10 mouse cellular contexts compared by ENCODE assay signal in the genomic region with DNA sequence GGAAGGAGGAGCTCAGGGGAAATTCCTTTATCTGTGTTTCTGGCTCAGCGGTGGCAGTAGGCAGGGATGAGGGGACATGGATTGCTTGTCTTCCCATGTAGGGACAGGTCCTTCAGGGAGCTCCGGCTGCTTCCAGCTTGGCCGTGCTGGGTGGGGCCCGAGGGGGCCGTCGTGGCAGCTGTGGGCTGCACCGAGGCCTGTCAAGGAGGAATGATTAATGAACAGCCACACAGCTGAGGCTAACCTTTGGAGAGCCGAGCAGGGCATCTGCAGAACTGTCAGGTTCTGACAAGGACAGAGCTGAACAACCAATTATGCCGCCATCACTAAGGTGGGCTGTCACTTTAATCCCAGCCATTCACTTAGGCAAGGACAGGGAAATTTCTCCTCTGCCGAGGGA.
DNase-seq lines count a peak whose midpoint lies in the region; ATAC-seq lines count a peak whose summit lies in the region.
"Had no signal": no experiment of that assay in that cellular context is flagged by ENCODE, and none has a peak within 500 bp of the region (broad histone marks: within the 10 kb centered on the region; RNA-seq: fewer than 3 reads in every experiment).

No protein-coding gene starts in this region.

- no peak; the same call in 1 of the 2 replicates for ATAC-seq in forebrain, embryonic 11.5 days (replicated peaks; ENCODE audit: low FRiP score)
- ATAC-seq in forebrain, embryonic 15.5 days (replicated peaks) = no peak
- ATAC-seq in hindbrain, embryonic 15.5 days (ENCODE audit: low FRiP score, low read depth) = peak; percentile 72
- ATAC-seq in neural tube, embryonic 11.5 days (ENCODE audit: insufficient read depth, low FRiP score, low TSS enrichment) = no peak

- no peak overlapping the region for H3K27ac ChIP-seq in forebrain, embryonic 11.5 days (ENCODE audit: low read depth, low read length)
- H3K27ac ChIP-seq in forebrain, embryonic 15.5 days (replicated peaks) = no peak overlapping the region
- no peak overlapping the region for H3K27ac ChIP-seq in embryonic facial prominence, embryonic 10.5 days (replicated peaks)
- 0 out of 2 replicates have a peak overlapping the region, but pooled peaks have one; percentile 27 for H3K27ac ChIP-seq in hindbrain, embryonic 15.5 days (replicated peaks)
- H3K27ac ChIP-seq in neural tube, embryonic 11.5 days (ENCODE audit: low read depth, low read length) = no peak overlapping the region
- H3K27ac ChIP-seq: limb, embryonic 15.5 days had no signal

- H3K4me2 ChIP-seq in forebrain, embryonic 11.5 days (ENCODE audit: low read depth, low read length, severe bottlenecking) = no peak overlapping the region
- H3K4me2 ChIP-seq in forebrain, embryonic 15.5 days (replicated peaks) = no peak overlapping the region
- no peak overlapping the region for H3K4me2 ChIP-seq in hindbrain, embryonic 15.5 days
- H3K4me2 ChIP-seq in neural tube, embryonic 11.5 days (ENCODE audit: low read depth) = no peak overlapping the region
- H3K4me2 ChIP-seq: limb, embryonic 15.5 days had no signal

- no peak overlapping the region for H3K4me3 ChIP-seq in forebrain, embryonic 11.5 days (ENCODE audit: low read depth, low read length)
- H3K4me3 ChIP-seq in forebrain, embryonic 15.5 days = no peak overlapping the region
- no peak overlapping the region for H3K4me3 ChIP-seq in embryonic facial prominence, embryonic 10.5 days
- H3K4me3 ChIP-seq in hindbrain, embryonic 15.5 days = no peak overlapping the region
- no peak overlapping the region for H3K4me3 ChIP-seq in neural tube, embryonic 11.5 days (ENCODE audit: low read depth, low read length)
- H3K4me3 ChIP-seq: limb, embryonic 15.5 days had no signal

- WGBS in forebrain, embryonic 11.5 days = 26% methylated on average over 10 of the region's 10 CpGs
- WGBS in forebrain, embryonic 15.5 days = 17% methylated on average over 10 of the region's 10 CpGs
- WGBS in embryonic facial prominence, embryonic 10.5 days = 49% methylated on average over 10 of the region's 10 CpGs
- WGBS in hindbrain, embryonic 15.5 days = 8% methylated on average over 10 of the region's 10 CpGs
- 20% methylated on average over 10 of the region's 10 CpGs for WGBS in neural tube, embryonic 11.5 days

- peak; percentile 53 for DNase-seq in forebrain, embryonic 11.5 days (ENCODE audit: low spot score)
- peak; percentile 41 for DNase-seq in embryonic facial prominence, embryonic 10.5 days (ENCODE audit: low spot score)
- DNase-seq in neural tube, embryonic 11.5 days (ENCODE audit: low spot score) = peak; percentile 53
- no peak for DNase-seq in adrenal gland, adult (ENCODE audit: inconsistent age in 2 of 2, low spot score in 1 of 2)
- no peak for DNase-seq in lung, postnatal 10 days
- DNase-seq in layer of hippocampus, adult 18-20 months (ENCODE audit: low spot score in 2 of 2) = no peak
- DNase-seq: cerebellum, postnatal 10 days had no signal

- no peaks in the 10 kb centered on the region for H3K9me3 ChIP-seq in forebrain, embryonic 11.5 days (ENCODE audit: control insufficient read depth, low read length)
- no peaks in the 10 kb centered on the region for H3K9me3 ChIP-seq in forebrain, embryonic 15.5 days
- no peaks in the 10 kb centered on the region for H3K9me3 ChIP-seq in embryonic facial prominence, embryonic 10.5 days
- H3K9me3 ChIP-seq in hindbrain, embryonic 15.5 days = no peaks in the 10 kb centered on the region
- no peaks in the 10 kb centered on the region for H3K9me3 ChIP-seq in neural tube, embryonic 11.5 days (ENCODE audit: control insufficient read depth, low read length)
- H3K9me3 ChIP-seq: limb, embryonic 15.5 days had no signal

- H3K4me1 ChIP-seq in forebrain, embryonic 11.5 days (replicated peaks; ENCODE audit: control insufficient read depth, insufficient read depth, low read length) = peaks cover 7% of the 10 kb centered on the region; the same call in 1 of the 2 replicates
- peaks cover 7% of the 10 kb centered on the region; the same call in 1 of the 2 replicates for H3K4me1 ChIP-seq in forebrain, embryonic 15.5 days
- H3K4me1 ChIP-seq in embryonic facial prominence, embryonic 10.5 days = peaks cover 28% of the 10 kb centered on the region
- peaks cover 17% of the 10 kb centered on the region for H3K4me1 ChIP-seq in hindbrain, embryonic 15.5 days (replicated peaks)
- peaks cover 7% of the 10 kb centered on the region; the same call in 1 of the 2 replicates for H3K4me1 ChIP-seq in neural tube, embryonic 11.5 days (ENCODE audit: control insufficient read depth, insufficient read depth, low read length)

- H3K36me3 ChIP-seq in forebrain, embryonic 11.5 days (ENCODE audit: control insufficient read depth, insufficient read depth, low read length) = no peaks in the 10 kb centered on the region
- H3K36me3 ChIP-seq in forebrain, embryonic 15.5 days = no peaks in the 10 kb centered on the region
- H3K36me3 ChIP-seq in embryonic facial prominence, embryonic 10.5 days (replicated peaks) = no peaks in the 10 kb centered on the region
- no peaks in the 10 kb centered on the region for H3K36me3 ChIP-seq in hindbrain, embryonic 15.5 days
- H3K36me3 ChIP-seq in neural tube, embryonic 11.5 days (ENCODE audit: control insufficient read depth, insufficient read depth, low read length) = no peaks in the 10 kb centered on the region
- H3K36me3 ChIP-seq: limb, embryonic 15.5 days had no signal

- H3K27me3 ChIP-seq in forebrain, embryonic 11.5 days (ENCODE audit: control insufficient read depth, insufficient read depth, low read length) = peaks cover 5% of the 10 kb centered on the region; the same call in 1 of the 2 replicates
- no peaks in the 10 kb centered on the region for H3K27me3 ChIP-seq in forebrain, embryonic 15.5 days
- H3K27me3 ChIP-seq in embryonic facial prominence, embryonic 10.5 days (replicated peaks; ENCODE audit: low read depth, poor library complexity, severe bottlenecking) = peaks cover 39% of the 10 kb centered on the region
- H3K27me3 ChIP-seq in hindbrain, embryonic 15.5 days = 0 out of 2 replicates have a peak, but pooled peaks cover 3% of the 10 kb centered on the region
- no peaks in the 10 kb centered on the region for H3K27me3 ChIP-seq in neural tube, embryonic 11.5 days (ENCODE audit: control insufficient read depth, insufficient read depth, low read length)

- H3K9ac ChIP-seq in forebrain, embryonic 11.5 days (ENCODE audit: low read length) = no peak overlapping the region
- no peak overlapping the region for H3K9ac ChIP-seq in forebrain, embryonic 15.5 days (replicated peaks)
- H3K9ac ChIP-seq in hindbrain, embryonic 15.5 days = no peak overlapping the region
- H3K9ac ChIP-seq in neural tube, embryonic 11.5 days (ENCODE audit: low read length) = no peak overlapping the region
- H3K9ac ChIP-seq: limb, embryonic 15.5 days had no signal

Comparison
In these comparisons a context has a peak if more than half of its experiments do, and no peak if none do; other contexts are left out.
1. DNase-seq: peak in forebrain, embryonic 11.5 days (single experiment), embryonic facial prominence, embryonic 10.5 days (single experiment) and neural tube, embryonic 11.5 days (single experiment); none in adrenal gland, adult (0 of 2), lung, postnatal 10 days (single experiment) and layer of hippocampus, adult 18-20 months (0 of 2).